Mouse (Mus musculus) hindbrain, embryonic 14.5 days (tissue): ENCODE measurements around the gene Plod1. TPM values are rescaled to one million over a fixed set of nuclear protein-coding genes. Genes with fewer than 3 reads are reported as not detected.

Experiments
- ATAC-seq: fragments of 200-750 bp; cut with Nextera tagmentation; 2 replicates; pipeline ENCODE4 v1.8.0; 2017; ENCODE audit warnings: moderate number of reproducible peaks, mild to moderate bottlenecking, moderate TSS enrichment, moderate library complexity; ENCODE audit not compliant: low FRiP score
- DNase-seq: peaks from one replicate; pipeline ENCODE4 v3.0.0-alpha.2; 2015; ENCODE audit warnings: low spot score
- H3K27ac ChIP-seq: fragments of 300-500 bp; sonication (generic); 2 replicates; pipeline ENCODE4 v1.5.1; 2014; ENCODE audit warnings: mild to moderate bottlenecking, moderate library complexity
- H3K27me3 ChIP-seq: fragments of 300-500 bp; sonication (generic); 2 replicates; pipeline ENCODE4 v1.6.1; 2014; ENCODE audit warnings: mild to moderate bottlenecking, low read length, mixed read lengths; ENCODE audit not compliant: control insufficient read depth, insufficient read depth
- H3K36me3 ChIP-seq: fragments of 300-500 bp; sonication (generic); replicated peaks from 2 replicates; pipeline ENCODE4 v1.6.1; 2014; ENCODE audit not compliant: control insufficient read depth, insufficient read depth
- H3K4me1 ChIP-seq: fragments of 300-500 bp; sonication (generic); replicated peaks from 2 replicates; pipeline ENCODE4 v1.6.1; 2014; ENCODE audit warnings: antibody characterized with exemption, low read length, mixed read lengths; ENCODE audit not compliant: control insufficient read depth, insufficient read depth
- H3K4me2 ChIP-seq: fragments of 300-500 bp; sonication (generic); replicated peaks from 2 replicates; pipeline ENCODE4 v1.6.1; 2014; ENCODE audit warnings: mild to moderate bottlenecking, moderate library complexity
- H3K4me3 ChIP-seq: fragments of 300-500 bp; sonication (generic); replicated peaks from 2 replicates; pipeline ENCODE4 v1.5.1; 2014; ENCODE audit warnings: mild to moderate bottlenecking, low read length
- H3K9ac ChIP-seq: fragments of 300-500 bp; sonication (generic); 2 replicates; pipeline ENCODE4 v1.6.1; 2014
- H3K9me3 ChIP-seq: fragments of 300-500 bp; sonication (generic); 2 replicates; pipeline ENCODE4 v1.6.1; 2016; ENCODE audit warnings: low read length; ENCODE audit not compliant: control insufficient read depth
- WGBS: fragments of 180-500 bp; shearing (Covaris S2); extraction: QIAGEN DNeasy Blood & Tissue Kit; methylation state at CpG from one replicate; pipeline ENCODE4 v1.1.7; 2014; 5-methylcytosine and 5-hydroxymethylcytosine counted together
- polyA plus RNA-seq: library from polyadenylated mRNA; unstranded; fragments of >200 nt; fragmentation: Nextera tagmentation; extraction: Ambion mirVana; gene quantifications from 2 replicates; pipeline ENCODE4 v1.2.1, GENCODE M21; 2014

Plod1 gene
- polyA plus RNA-seq, 1 experiment from 2014 or later: 28.1 TPM

DNA sequence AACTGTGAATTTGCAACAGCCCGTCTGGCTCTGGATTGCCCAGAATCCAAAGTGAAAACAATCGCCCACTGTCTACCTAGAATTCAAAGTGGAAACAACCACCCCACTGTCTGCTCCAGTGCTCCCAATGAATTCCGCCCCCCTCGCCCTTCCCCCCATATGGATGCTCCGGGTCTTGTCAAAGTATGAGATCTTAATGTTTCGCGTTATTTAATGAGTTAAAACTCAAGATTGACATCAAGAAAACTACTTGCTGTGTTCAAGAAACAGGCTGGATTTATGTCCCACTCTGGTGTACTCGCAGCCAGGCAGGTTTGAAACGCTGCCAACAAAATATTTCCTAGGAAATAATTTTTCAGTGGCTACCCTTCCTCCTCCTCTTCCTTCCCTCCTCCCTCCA lies 3.5 kb upstream of the Plod1 start:
- Histone ChIP-seq H3K27ac (peak overlapping the region; percentile 70), H3K9me3 (no peaks in the 10 kb centered on the region), H3K4me3 (0 out of 2 replicates have a peak overlapping the region, but pooled peaks have one; percentile 94), H3K9ac (no peak overlapping the region), H3K4me2 (peak overlapping the region; percentile 98), H3K27me3 (no peaks in the 10 kb centered on the region), H3K4me1 (peaks cover 26% of the 10 kb centered on the region), H3K36me3 (peaks cover 22% of the 10 kb centered on the region)
- 38% methylated on average over 9 of the region's 9 CpGs for WGBS
- ATAC-seq (peak; percentile 12; the same call in 1 of the 2 replicates), DNase-seq (no peak)

DNA sequence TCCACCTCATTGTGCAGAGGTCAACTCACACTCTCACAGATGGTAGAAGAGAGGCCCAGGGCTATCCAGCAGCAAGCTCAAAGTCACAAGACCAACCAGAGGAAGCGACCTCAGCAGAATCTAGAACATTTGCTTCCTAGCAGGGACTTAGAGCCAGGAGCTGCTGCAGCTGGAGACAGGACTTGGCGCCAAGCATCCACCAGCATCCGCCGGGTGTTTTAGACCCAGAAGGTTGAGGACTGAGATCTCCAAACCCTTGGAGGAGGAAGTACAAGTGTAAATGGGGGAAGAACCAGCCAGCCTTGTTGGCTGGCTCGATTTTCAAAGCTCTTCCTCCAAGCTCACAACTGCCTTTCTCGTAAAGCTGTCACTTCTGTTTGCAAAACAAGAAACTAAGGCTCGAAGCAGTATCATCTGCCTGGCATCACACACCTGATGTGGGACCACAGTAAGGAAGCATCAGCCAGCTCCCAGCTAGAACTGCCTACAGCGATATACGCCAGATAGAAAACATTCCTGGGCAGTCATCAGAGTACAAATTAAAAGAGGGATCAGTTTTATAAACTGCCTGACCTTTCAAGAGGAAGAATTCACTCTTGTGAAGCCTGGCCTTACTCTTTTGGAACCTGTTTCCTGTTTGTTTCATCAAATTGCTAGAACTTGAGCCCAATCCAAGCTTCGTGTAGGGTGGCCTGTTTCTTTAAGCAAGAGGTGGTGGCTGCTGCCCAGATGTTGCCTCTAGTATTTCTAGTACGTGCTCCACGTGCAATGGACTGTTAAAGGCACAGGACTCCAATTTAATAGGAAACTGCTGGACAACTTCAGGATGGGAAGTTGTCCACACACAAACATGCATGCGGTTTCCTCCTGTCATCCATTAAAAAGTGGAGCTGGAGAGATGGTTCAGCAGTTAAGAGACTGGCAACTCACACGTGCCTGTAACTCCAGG lies 1.9 kb upstream of the Plod1 start:
- Histone ChIP-seq H3K27ac (no peak overlapping the region), H3K4me1 (peaks cover 24% of the 10 kb centered on the region), H3K4me3 (no peak overlapping the region), H3K27me3 (no peaks in the 10 kb centered on the region), H3K4me2 (no peak overlapping the region), H3K9me3 (no peaks in the 10 kb centered on the region), H3K9ac (no peak overlapping the region), H3K36me3 (peaks cover 6% of the 10 kb centered on the region; the same call in 1 of the 2 replicates)
- ATAC-seq: no peak
- 78% methylated on average over 14 of the region's 14 CpGs for WGBS
- no peak for DNase-seq

DNA sequence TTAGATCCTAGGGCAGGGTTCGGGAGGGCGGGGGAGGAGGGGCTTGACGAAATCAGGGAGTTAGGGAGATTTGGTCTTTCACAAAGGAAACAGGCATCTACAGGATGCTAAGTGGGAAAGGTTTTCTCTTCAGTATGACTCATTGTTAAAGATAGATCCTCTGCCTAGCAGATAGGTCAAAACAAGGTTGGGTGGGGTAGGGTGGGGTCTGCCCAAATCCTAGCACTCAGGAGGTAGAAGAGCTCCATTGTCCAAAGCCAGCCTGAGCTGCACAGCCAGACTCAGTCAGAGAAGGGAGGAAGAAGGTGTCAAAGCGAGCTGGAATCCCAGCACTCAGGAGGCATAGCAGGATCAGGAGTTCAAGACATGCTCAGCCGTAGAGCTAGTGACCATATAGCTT lies 919 bp upstream of the Plod1 start:
- no peak overlapping the region for H3K4me3 ChIP-seq
- no peaks in the 10 kb centered on the region for H3K9me3 ChIP-seq
- no peak overlapping the region for H3K4me2 ChIP-seq
- no peaks in the 10 kb centered on the region for H3K36me3 ChIP-seq
- peaks cover 14% of the 10 kb centered on the region for H3K4me1 ChIP-seq
- DNase-seq (no peak), ATAC-seq (no peak)
- no peak overlapping the region for H3K9ac ChIP-seq
- 70% methylated on average over 5 of the region's 5 CpGs for WGBS
- H3K27me3 ChIP-seq: no peaks in the 10 kb centered on the region
- H3K27ac ChIP-seq: no peak overlapping the region

DNA sequence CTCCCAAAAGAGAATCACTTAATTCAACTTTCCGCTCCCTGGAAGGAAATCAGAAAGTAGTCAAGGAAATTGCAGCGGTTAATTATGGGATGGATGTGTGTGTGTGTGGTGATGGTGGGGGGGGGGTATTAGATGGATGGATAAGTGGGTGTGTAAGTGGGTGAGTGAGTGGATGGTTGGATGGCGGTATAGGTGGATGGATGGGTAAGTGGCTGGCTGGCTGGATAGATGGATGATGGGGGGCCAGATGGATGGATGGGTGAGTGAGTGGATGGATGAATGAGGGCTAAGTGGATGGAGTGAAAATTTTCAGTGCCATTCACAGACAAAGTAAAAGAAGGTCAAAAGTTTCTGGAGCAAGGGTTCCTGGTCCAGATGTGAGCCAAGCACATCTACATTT lies 454 bp upstream of the Plod1 start:
- Histone ChIP-seq H3K27me3 (no peaks in the 10 kb centered on the region), H3K36me3 (no peaks in the 10 kb centered on the region), H3K9me3 (no peaks in the 10 kb centered on the region), H3K4me3 (peak overlapping the region; percentile 58), H3K4me1 (peaks cover 10% of the 10 kb centered on the region), H3K27ac (no peak overlapping the region), H3K9ac (peak overlapping the region; percentile 67; the same call in 1 of the 2 replicates), H3K4me2 (peak overlapping the region; percentile 86)
- no peak for DNase-seq
- ATAC-seq: no peak
- WGBS: 49% methylated on average over 3 of the region's 3 CpGs

DNA sequence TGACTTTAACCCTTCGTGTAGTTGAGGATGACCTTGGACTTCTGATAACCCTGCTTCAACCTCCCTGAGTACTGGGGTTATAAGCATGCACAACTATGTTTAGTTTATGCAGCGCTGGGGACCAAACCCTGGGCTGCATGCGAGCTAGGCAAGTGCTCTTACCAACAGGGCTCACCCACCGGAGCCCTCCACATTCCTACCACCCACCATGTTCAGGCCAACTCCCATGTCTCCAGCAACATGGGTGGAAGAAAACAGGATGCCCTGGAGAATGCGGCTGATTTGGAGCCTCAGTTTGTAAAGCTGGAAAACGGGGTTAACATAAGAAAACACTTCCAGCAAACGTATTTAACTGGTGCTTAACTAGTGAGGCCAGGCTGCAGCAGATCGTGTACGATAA lies 663 bp downstream of the Plod1 start:
- no peaks in the 10 kb centered on the region for H3K27me3 ChIP-seq
- H3K4me2 ChIP-seq: peak overlapping the region; percentile 86
- WGBS: 22% methylated on average over 9 of the region's 9 CpGs
- H3K9me3 ChIP-seq: no peaks in the 10 kb centered on the region
- ATAC-seq: no peak
- H3K4me3 ChIP-seq: peak overlapping the region; percentile 58
- H3K36me3 ChIP-seq: no peaks in the 10 kb centered on the region
- no peak for DNase-seq
- 0 out of 2 replicates have a peak, but pooled peaks cover 3% of the 10 kb centered on the region for H3K4me1 ChIP-seq
- peak overlapping the region; percentile 67 for H3K9ac ChIP-seq
- no peak overlapping the region for H3K27ac ChIP-seq

DNA sequence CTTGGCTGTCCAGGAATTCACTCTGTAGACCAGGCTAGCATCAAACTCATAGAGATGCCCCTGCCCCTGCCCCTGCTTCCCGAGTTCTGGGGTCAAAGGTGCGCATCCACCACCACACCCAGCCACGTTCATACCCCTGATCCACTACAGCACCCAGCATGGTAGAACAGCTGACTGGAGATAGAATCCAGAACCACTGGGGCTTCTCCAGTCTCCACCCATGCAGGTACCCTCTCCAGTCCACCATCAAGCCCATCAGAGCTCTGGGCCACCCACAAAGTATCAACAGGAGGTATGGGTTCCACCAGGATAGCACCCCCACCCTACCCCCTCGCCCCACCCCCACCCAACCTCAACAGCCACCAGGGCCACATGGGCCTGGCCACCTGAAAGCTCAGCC lies 2.0 kb downstream of the Plod1 start:
- Histone ChIP-seq H3K9me3 (no peaks in the 10 kb centered on the region), H3K4me1 (no peaks in the 10 kb centered on the region), H3K27me3 (no peaks in the 10 kb centered on the region), H3K36me3 (no peaks in the 10 kb centered on the region), H3K4me3 (no peak overlapping the region), H3K27ac (no peak overlapping the region), H3K4me2 (no peak overlapping the region), H3K9ac (no peak overlapping the region)
- no peak for ATAC-seq
- DNase-seq: no peak
- 82% methylated on average over 4 of the region's 4 CpGs for WGBS

DNA sequence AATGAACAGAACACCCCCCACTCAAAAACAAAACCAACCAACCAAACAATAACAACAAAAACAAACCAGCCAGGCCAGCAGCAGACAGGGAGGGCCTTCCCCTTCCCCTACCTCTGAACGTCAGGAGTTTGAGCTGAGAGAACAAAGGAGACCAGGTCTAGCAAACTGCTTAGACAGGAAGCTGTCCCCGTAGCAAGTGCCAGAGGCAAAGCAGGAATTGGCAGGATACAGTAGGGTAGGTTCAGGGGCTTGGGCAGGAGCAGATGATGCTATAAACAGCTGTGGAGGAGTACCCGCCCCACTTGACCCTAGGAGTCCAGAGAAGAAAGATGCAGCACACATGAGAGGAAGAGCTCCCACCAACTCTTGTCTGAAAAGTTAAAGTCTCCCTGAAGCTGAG lies 2.4 kb downstream of the Plod1 start:
- no peak overlapping the region for H3K9ac ChIP-seq
- WGBS: 48% methylated on average over 3 of the region's 3 CpGs
- no peak for ATAC-seq
- no peaks in the 10 kb centered on the region for H3K36me3 ChIP-seq
- no peaks in the 10 kb centered on the region for H3K9me3 ChIP-seq
- no peak overlapping the region for H3K4me2 ChIP-seq
- DNase-seq: no peak
- H3K4me1 ChIP-seq: no peaks in the 10 kb centered on the region
- no peak overlapping the region for H3K4me3 ChIP-seq
- H3K27me3 ChIP-seq: no peaks in the 10 kb centered on the region
- H3K27ac ChIP-seq: no peak overlapping the region

DNA sequence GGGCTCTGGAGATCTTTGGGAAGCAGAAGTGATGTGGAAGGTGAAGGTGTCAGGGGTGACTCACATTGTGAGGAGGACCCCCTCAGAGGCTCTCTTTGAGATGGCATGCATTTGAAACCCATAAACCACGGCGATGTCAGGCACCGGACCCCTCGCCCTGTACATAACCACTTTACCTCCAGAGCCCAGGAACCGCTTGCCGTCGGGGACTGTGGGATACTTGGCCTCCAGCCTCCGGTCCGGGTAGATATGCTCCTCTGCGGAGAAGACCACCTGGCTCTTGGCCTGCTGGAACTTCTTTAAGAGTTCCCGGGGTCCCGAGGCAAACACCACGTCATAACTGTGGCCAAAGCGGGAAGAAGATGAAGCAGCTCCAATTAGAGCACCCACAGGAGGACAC lies 5.6 kb downstream of the Plod1 start:
- H3K36me3 ChIP-seq: no peaks in the 10 kb centered on the region
- H3K9ac ChIP-seq: no peak overlapping the region
- H3K4me2 ChIP-seq: no peak overlapping the region
- no peak overlapping the region for H3K4me3 ChIP-seq
- WGBS: 96% methylated on average over 14 of the region's 14 CpGs
- H3K27me3 ChIP-seq: no peaks in the 10 kb centered on the region
- H3K4me1 ChIP-seq: no peaks in the 10 kb centered on the region; the same call in 1 of the 2 replicates
- H3K9me3 ChIP-seq: no peaks in the 10 kb centered on the region
- no peak for ATAC-seq
- DNase-seq: no peak
- H3K27ac ChIP-seq: no peak overlapping the region

DNA sequence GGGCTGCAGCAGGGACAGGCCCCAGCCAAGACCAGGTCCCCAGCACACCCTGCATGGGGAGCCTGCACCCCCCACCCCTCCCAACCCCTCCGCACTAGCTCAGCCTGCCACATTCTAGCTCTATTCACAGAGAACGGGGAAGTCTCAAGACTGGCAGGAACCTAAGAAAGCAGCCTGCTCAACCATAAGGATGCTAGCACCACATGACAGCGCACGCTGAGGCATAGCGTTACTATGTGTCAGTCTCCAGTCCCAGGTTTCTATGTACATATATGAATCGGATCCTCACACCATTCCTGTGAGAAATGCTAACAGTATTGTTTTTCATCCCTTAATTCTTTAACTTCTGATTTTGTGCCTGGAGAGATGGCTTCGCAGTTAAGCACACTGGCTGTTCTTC lies 8.0 kb downstream of the Plod1 start:
- ATAC-seq (no peak), DNase-seq (no peak)
- 70% methylated on average over 7 of the region's 7 CpGs for WGBS
- no peak overlapping the region for H3K4me3 ChIP-seq
- H3K27me3 ChIP-seq: no peaks in the 10 kb centered on the region
- no peak overlapping the region for H3K4me2 ChIP-seq
- no peak overlapping the region for H3K27ac ChIP-seq
- H3K9me3 ChIP-seq: no peaks in the 10 kb centered on the region
- no peaks in the 10 kb centered on the region; the same call in 1 of the 2 replicates for H3K4me1 ChIP-seq
- no peak overlapping the region for H3K9ac ChIP-seq
- H3K36me3 ChIP-seq: no peaks in the 10 kb centered on the region
